13 mouse cellular contexts compared by ENCODE assay signal in genomic region chr1:165922488-165922887, GRCm38 (mm10).
"Had no signal": no experiment of that assay in that cellular context is flagged by ENCODE, and none has a peak within 500 bp of the region (broad histone marks: within the 10 kb centered on the region; RNA-seq: fewer than 3 reads in every experiment).

No protein-coding gene starts in this region.

- DNase-seq: kidney, adult 11 months; kidney, postnatal 25 days; layer of hippocampus, adult 9-11 months; lung, adult 2 months; lung, postnatal 36 days; right cerebral cortex, postnatal 14 days; thymus, adult 2 months; thymus, postnatal 25 days had no signal

- H3K4me3 ChIP-seq: limb, embryonic 10.5 days; liver, embryonic 15.5 days; megakaryocyte, embryonic 14.5 days; midbrain, embryonic 12.5 days; stomach, embryonic 15.5 days had no signal

- H3K27ac ChIP-seq: limb, embryonic 10.5 days; liver, embryonic 15.5 days; midbrain, embryonic 12.5 days; stomach, embryonic 15.5 days had no signal
